In the genomic region with DNA sequence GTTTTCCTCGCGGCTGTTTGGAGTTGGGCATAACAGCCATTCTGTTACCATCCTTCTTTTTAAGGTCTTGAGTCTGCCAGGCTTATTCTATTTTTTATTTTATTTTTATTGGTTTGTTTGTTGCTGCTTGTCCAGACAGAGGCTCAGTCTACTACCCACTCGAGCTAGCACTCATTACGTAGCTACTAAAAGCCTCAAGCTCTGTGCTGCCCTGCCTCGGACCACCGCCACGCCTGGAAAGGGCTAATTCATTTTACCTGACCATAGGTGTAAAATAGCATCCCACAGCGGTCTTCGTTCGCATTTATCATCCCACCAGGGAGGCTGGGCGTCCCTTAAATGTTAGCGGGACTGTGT, we compare ENCODE assay signal across 10 mouse cellular contexts. TPM values are rescaled to one million over a fixed set of nuclear protein-coding genes. Genes with fewer than 3 reads are reported as not detected.
DNase-seq lines count a peak whose midpoint lies in the region; ATAC-seq and TF ChIP-seq lines count a peak whose summit lies in the region.
"Had no signal": no experiment of that assay in that cellular context is flagged by ENCODE, and none has a peak within 500 bp of the region (broad histone marks: within the 10 kb centered on the region; RNA-seq: fewer than 3 reads in every experiment).

No protein-coding gene starts in this region.

- no peaks in the 10 kb centered on the region for H3K27me3 ChIP-seq in heart, embryonic 12.5 days (replicated peaks)
- no peaks in the 10 kb centered on the region for H3K27me3 ChIP-seq in ES-Bruce4 (ENCODE audit: control insufficient read depth, insufficient read depth, low read length, poor library complexity, severe bottlenecking)
- H3K27me3 ChIP-seq in hindbrain, embryonic 11.5 days (ENCODE audit: control insufficient read depth, insufficient read depth, low read length), result no peaks in the 10 kb centered on the region
- no peaks in the 10 kb centered on the region for H3K27me3 ChIP-seq in liver, postnatal 0 days (ENCODE audit: insufficient read depth, low read length)

- no peak overlapping the region for H3K27ac ChIP-seq in heart, embryonic 12.5 days (ENCODE audit: poor library complexity, severe bottlenecking)
- no peak overlapping the region for H3K27ac ChIP-seq in ES-Bruce4 (ENCODE audit: insufficient read depth, low read length)
- no peak overlapping the region for H3K27ac ChIP-seq in hindbrain, embryonic 11.5 days (ENCODE audit: low read depth, low read length)
- H3K27ac ChIP-seq in liver, postnatal 0 days (ENCODE audit: low read depth), result peak overlapping the region; percentile 64; the same call in 1 of the 2 replicates

- peak overlapping the region; percentile 64 for H3K4me3 ChIP-seq in heart, embryonic 12.5 days
- H3K4me3 ChIP-seq in ES-Bruce4 (ENCODE audit: low read depth, low read length), result peak overlapping the region; percentile 20; the same call in 1 of the 2 replicates
- H3K4me3 ChIP-seq in hindbrain, embryonic 11.5 days (ENCODE audit: low read depth, low read length), result peak overlapping the region; percentile 41; the same call in 1 of the 2 replicates
- peak overlapping the region; percentile 50; the same call in 1 of the 2 replicates for H3K4me3 ChIP-seq in liver, postnatal 0 days (ENCODE audit: low read depth, low read length)

- 19% methylated on average over 12 of the region's 12 CpGs for WGBS in heart, embryonic 12.5 days
- 22% methylated on average over 12 of the region's 12 CpGs for WGBS in hindbrain, embryonic 11.5 days
- 28% methylated on average over 12 of the region's 12 CpGs for WGBS in liver, postnatal 0 days (ENCODE audit: insufficient replicate concordance)

- no peak for TF ChIP-seq CTCF in ES-Bruce4 (IDR thresholded peaks at IDR 0.05; ENCODE audit: low read depth, low read length)
- TF ChIP-seq CTCF in liver, postnatal 0 days (IDR thresholded peaks at IDR 0.05; ENCODE audit: low read depth), result no peak

- TF ChIP-seq POLR2A in ES-Bruce4 (IDR thresholded peaks at IDR 0.05; ENCODE audit: insufficient read depth, low read length), result no peak

- no peaks in the 10 kb centered on the region for H3K36me3 ChIP-seq in heart, embryonic 12.5 days
- no peaks in the 10 kb centered on the region for H3K36me3 ChIP-seq in ES-Bruce4 (ENCODE audit: control insufficient read depth, insufficient read depth, low read length, poor library complexity, severe bottlenecking)
- no peaks in the 10 kb centered on the region for H3K36me3 ChIP-seq in hindbrain, embryonic 11.5 days (ENCODE audit: control insufficient read depth, insufficient read depth, low read length)
- no peaks in the 10 kb centered on the region for H3K36me3 ChIP-seq in liver, postnatal 0 days (replicated peaks; ENCODE audit: insufficient read depth, low read length)

- no peak for DNase-seq in heart, adult 11 months
- DNase-seq in hindbrain, embryonic 11.5 days (ENCODE audit: low spot score), result no peak
- no peak for DNase-seq in liver, postnatal 0 days
- DNase-seq in adrenal gland, postnatal 14 days, result no peak
- no peak for DNase-seq in right cerebral cortex, postnatal 36 days (ENCODE audit: low spot score in 2 of 2)
- DNase-seq: adrenal gland, postnatal 36 days had no signal

- ATAC-seq in heart, embryonic 12.5 days (ENCODE audit: insufficient number of reproducible peaks, low FRiP score), result no peak
- ATAC-seq in hindbrain, embryonic 11.5 days (ENCODE audit: low FRiP score), result no peak
- no peak for ATAC-seq in liver, postnatal 0 days
- no peak for ATAC-seq in megakaryocyte-erythroid progenitor cell, adult 5-6 weeks (replicated peaks; ENCODE audit: low FRiP score, low TSS enrichment, poor library complexity, severe bottlenecking)

- no peaks in the 10 kb centered on the region for H3K9me3 ChIP-seq in heart, embryonic 12.5 days (replicated peaks)
- no peaks in the 10 kb centered on the region for H3K9me3 ChIP-seq in ES-Bruce4 (replicated peaks; ENCODE audit: control insufficient read depth, insufficient read depth, low read length, poor library complexity, severe bottlenecking)
- no peaks in the 10 kb centered on the region for H3K9me3 ChIP-seq in hindbrain, embryonic 11.5 days (ENCODE audit: control insufficient read depth, low read length)
- H3K9me3 ChIP-seq in liver, postnatal 0 days (ENCODE audit: low read length), result no peaks in the 10 kb centered on the region

- H3K4me2 ChIP-seq in heart, embryonic 12.5 days, result peak overlapping the region; percentile 95
- H3K4me2 ChIP-seq in hindbrain, embryonic 11.5 days (replicated peaks; ENCODE audit: low read depth, low read length), result peak overlapping the region; percentile 88; the same call in 1 of the 2 replicates
- peak overlapping the region; percentile 89 for H3K4me2 ChIP-seq in liver, postnatal 0 days (ENCODE audit: low read depth, low read length)

- H3K9ac ChIP-seq in heart, embryonic 12.5 days, result peak overlapping the region; percentile 80
- H3K9ac ChIP-seq in ES-Bruce4 (ENCODE audit: low read depth, poor library complexity, severe bottlenecking), result no peak overlapping the region
- no peak overlapping the region for H3K9ac ChIP-seq in hindbrain, embryonic 11.5 days (ENCODE audit: low read depth, low read length)
- no peak overlapping the region for H3K9ac ChIP-seq in liver, postnatal 0 days (replicated peaks)

- peaks cover 6% of the 10 kb centered on the region; the same call in 1 of the 2 replicates for H3K4me1 ChIP-seq in heart, embryonic 12.5 days (replicated peaks)
- no peaks in the 10 kb centered on the region for H3K4me1 ChIP-seq in ES-Bruce4 (ENCODE audit: control insufficient read depth, insufficient read depth, low read length)
- H3K4me1 ChIP-seq in hindbrain, embryonic 11.5 days (replicated peaks; ENCODE audit: control insufficient read depth, insufficient read depth, low read length), result 0 out of 2 replicates have a peak, but pooled peaks cover 2% of the 10 kb centered on the region
- H3K4me1 ChIP-seq in liver, postnatal 0 days (ENCODE audit: insufficient read depth), result peaks cover 14% of the 10 kb centered on the region

- TF ChIP-seq EP300 in ES-Bruce4 (IDR thresholded peaks at IDR 0.05; ENCODE audit: insufficient read depth, low read depth, low read length), result no peak
- TF ChIP-seq EP300 in liver, postnatal 0 days (IDR thresholded peaks at IDR 0.05; ENCODE audit: low read depth), result no peak

RNA-seq across cellular contexts. Expression of a gene that starts 4.3 kb away (rescaled TPM):
- 3.0 and 3.1 TPM in 2 replicates for polyA plus RNA-seq in heart, embryonic 12.5 days (2016; fragmentation: Nextera tagmentation; extraction: Ambion mirVana)
- not detected in 2 replicates for polyA plus RNA-seq in ES-Bruce4 (2011; ENCODE audit: insufficient read depth, insufficient read length, low read depth, missing spikeins)
- polyA plus RNA-seq in hindbrain, embryonic 11.5 days (2014; fragmentation: Nextera tagmentation; extraction: Ambion mirVana), result 2.6 and 3.0 TPM in 2 replicates
- polyA plus RNA-seq in liver, postnatal 0 days (2015; fragmentation: Nextera tagmentation; extraction: Ambion mirVana), result 31.7 and 35.5 TPM in 2 replicates
- total RNA-seq in megakaryocyte-erythroid progenitor cell, adult 5-6 weeks (2014; fragmentation: Nextera tagmentation), result 5.9 and 10.4 TPM in 2 replicates
- 3.7 and 8.8 TPM in 2 replicates for total RNA-seq in megakaryocyte-erythroid progenitor cell, adult 5-6 weeks (2017)
- total RNA-seq in adrenal gland, postnatal 14 days (2021), result 2.9 and 5.4 TPM in 2 replicates
- polyA plus RNA-seq: C2C12 had no signal

RNA-seq across cellular contexts. Expression of a gene that starts 7.7 kb away (rescaled TPM):
- 42.5 and 44.3 TPM in 2 replicates for polyA plus RNA-seq in heart, embryonic 12.5 days (2016; fragmentation: Nextera tagmentation; extraction: Ambion mirVana)
- polyA plus RNA-seq in ES-Bruce4 (2011; ENCODE audit: insufficient read depth, insufficient read length, low read depth, missing spikeins), result 9.2 and 14.1 TPM in 2 replicates
- 16.4 and 17.9 TPM in 2 replicates for polyA plus RNA-seq in hindbrain, embryonic 11.5 days (2014; fragmentation: Nextera tagmentation; extraction: Ambion mirVana)
- 7.2 TPM in 2 replicates for polyA plus RNA-seq in liver, postnatal 0 days (2015; fragmentation: Nextera tagmentation; extraction: Ambion mirVana)
- 18.9 and 21.3 TPM in 2 replicates for total RNA-seq in megakaryocyte-erythroid progenitor cell, adult 5-6 weeks (2014; fragmentation: Nextera tagmentation)
- total RNA-seq in megakaryocyte-erythroid progenitor cell, adult 5-6 weeks (2017), result 6.4 and 10.6 TPM in 2 replicates
- total RNA-seq in adrenal gland, postnatal 14 days (2021), result 24.1 and 27.3 TPM in 2 replicates

RNA-seq across cellular contexts. Expression of a gene that starts 24.1 kb away (rescaled TPM):
- 245 and 252 TPM in 2 replicates for polyA plus RNA-seq in heart, embryonic 12.5 days (2016; fragmentation: Nextera tagmentation; extraction: Ambion mirVana)
- 183 and 203 TPM in 2 replicates for polyA plus RNA-seq in ES-Bruce4 (2011; ENCODE audit: insufficient read depth, insufficient read length, low read depth, missing spikeins)
- polyA plus RNA-seq in hindbrain, embryonic 11.5 days (2014; fragmentation: Nextera tagmentation; extraction: Ambion mirVana), result 376 and 394 TPM in 2 replicates
- 109 and 112 TPM in 2 replicates for polyA plus RNA-seq in liver, postnatal 0 days (2015; fragmentation: Nextera tagmentation; extraction: Ambion mirVana)
- 172 and 200 TPM in 2 replicates for total RNA-seq in megakaryocyte-erythroid progenitor cell, adult 5-6 weeks (2014; fragmentation: Nextera tagmentation)
- total RNA-seq in megakaryocyte-erythroid progenitor cell, adult 5-6 weeks (2017), result 297 and 355 TPM in 2 replicates
- 179 and 190 TPM in 2 replicates for total RNA-seq in adrenal gland, postnatal 14 days (2021)

RNA-seq across cellular contexts. Expression of a gene that starts 40.0 kb away (rescaled TPM):
- polyA plus RNA-seq in heart, embryonic 12.5 days (2016; fragmentation: Nextera tagmentation; extraction: Ambion mirVana), result 1,039 and 1,047 TPM in 2 replicates
- not detected in 2 replicates for polyA plus RNA-seq in ES-Bruce4 (2011; ENCODE audit: insufficient read depth, insufficient read length, low read depth, missing spikeins)
- polyA plus RNA-seq in hindbrain, embryonic 11.5 days (2014; fragmentation: Nextera tagmentation; extraction: Ambion mirVana), result not detected in 2 replicates
- polyA plus RNA-seq in liver, postnatal 0 days (2015; fragmentation: Nextera tagmentation; extraction: Ambion mirVana), result 0.04 TPM in 2 replicates
- not detected in 2 replicates for total RNA-seq in megakaryocyte-erythroid progenitor cell, adult 5-6 weeks (2014; fragmentation: Nextera tagmentation)
- 0.42 TPM in 1 of 2 replicates, not detected in the other for total RNA-seq in megakaryocyte-erythroid progenitor cell, adult 5-6 weeks (2017)
- 0.15 TPM in 1 of 2 replicates, not detected in the other for total RNA-seq in adrenal gland, postnatal 14 days (2021)
- total RNA-seq: adrenal gland, postnatal 36 days had no signal
- polyA plus RNA-seq: C2C12 had no signal

RNA-seq across cellular contexts. Expression of a gene that starts 42.5 kb away (rescaled TPM):
- polyA plus RNA-seq in heart, embryonic 12.5 days (2016; fragmentation: Nextera tagmentation; extraction: Ambion mirVana), result 17.2 and 17.8 TPM in 2 replicates
- 0.42 TPM in 1 of 2 replicates, not detected in the other for polyA plus RNA-seq in ES-Bruce4 (2011; ENCODE audit: insufficient read depth, insufficient read length, low read depth, missing spikeins)
- polyA plus RNA-seq in hindbrain, embryonic 11.5 days (2014; fragmentation: Nextera tagmentation; extraction: Ambion mirVana), result 0.60 and 1.4 TPM in 2 replicates
- polyA plus RNA-seq in liver, postnatal 0 days (2015; fragmentation: Nextera tagmentation; extraction: Ambion mirVana), result 1.6 and 1.8 TPM in 2 replicates
- total RNA-seq in megakaryocyte-erythroid progenitor cell, adult 5-6 weeks (2014; fragmentation: Nextera tagmentation), result not detected in 2 replicates
- total RNA-seq in megakaryocyte-erythroid progenitor cell, adult 5-6 weeks (2017), result 0.80 TPM in 1 of 2 replicates, not detected in the other
- 1.4 and 2.4 TPM in 2 replicates for total RNA-seq in adrenal gland, postnatal 14 days (2021)
